ENCODE assay signal across 25 mouse cellular contexts in the genomic region with DNA sequence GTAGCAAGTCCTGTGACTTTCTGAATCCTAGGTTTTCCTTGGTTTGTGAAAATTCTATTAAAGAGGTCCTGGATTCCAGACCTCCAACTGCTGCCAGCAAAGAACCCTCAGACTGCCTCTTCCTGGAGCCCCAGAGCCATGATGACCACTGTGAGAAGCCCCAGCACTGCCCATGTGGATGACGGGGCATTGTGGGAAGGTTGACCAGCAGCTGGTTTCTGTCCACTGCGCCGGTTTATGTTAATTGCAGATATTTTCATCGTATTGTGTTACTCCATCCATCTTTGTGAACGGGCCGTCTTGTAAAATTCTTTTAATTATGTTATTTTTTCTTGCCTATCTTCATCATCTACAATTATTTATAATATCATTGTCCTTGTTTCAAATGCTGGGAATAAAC. TPM values are rescaled to one million over a fixed set of nuclear protein-coding genes. Genes with fewer than 3 reads are reported as not detected.
"Had no signal": no experiment of that assay in that cellular context is flagged by ENCODE, and none has a peak within 500 bp of the region (broad histone marks: within the 10 kb centered on the region; RNA-seq: fewer than 3 reads in every experiment).

No protein-coding gene starts in this region.

- DNase-seq: kidney, adult 11 months; kidney, adult 9 months; layer of hippocampus, adult 9-11 months; liver; right cerebral cortex, adult 18-20 months; right cerebral cortex, postnatal 14 days; right cerebral cortex, postnatal 4 days; thymus, adult 2 months; thymus, postnatal 14 days; thymus, postnatal 4 days had no signal

- H3K27ac ChIP-seq: intestine, embryonic 15.5 days; layer of hippocampus, adult 2 months; limb, embryonic 10.5 days; limb, embryonic 13.5 days; liver, embryonic 12.5 days; liver, embryonic 15.5 days; lung, embryonic 15.5 days; macrophage; midbrain, embryonic 12.5 days; midbrain, embryonic 15.5 days; neural tube, embryonic 12.5 days; neural tube, embryonic 15.5 days; stomach, postnatal 0 days had no signal

- H3K4me3 ChIP-seq: intestine, embryonic 15.5 days; layer of hippocampus, adult 2 months; limb, embryonic 10.5 days; limb, embryonic 13.5 days; liver, embryonic 12.5 days; liver, embryonic 15.5 days; lung, embryonic 15.5 days; midbrain, embryonic 12.5 days; midbrain, embryonic 15.5 days; neural tube, embryonic 12.5 days; neural tube, embryonic 15.5 days had no signal

- ATAC-seq: intestine, embryonic 15.5 days; liver, embryonic 12.5 days; midbrain, embryonic 15.5 days had no signal

- H3K9ac ChIP-seq: intestine, embryonic 15.5 days; limb, embryonic 13.5 days; liver, embryonic 12.5 days; liver, embryonic 15.5 days; lung, embryonic 15.5 days; midbrain, embryonic 12.5 days; midbrain, embryonic 15.5 days; neural tube, embryonic 12.5 days; neural tube, embryonic 15.5 days had no signal

- H3K36me3 ChIP-seq: intestine, embryonic 15.5 days; limb, embryonic 10.5 days; liver, embryonic 15.5 days; lung, embryonic 15.5 days; midbrain, embryonic 12.5 days; midbrain, embryonic 15.5 days; neural tube, embryonic 12.5 days; neural tube, embryonic 15.5 days had no signal

- H3K27me3 ChIP-seq: intestine, embryonic 15.5 days; liver, embryonic 12.5 days; liver, embryonic 15.5 days; lung, embryonic 15.5 days; midbrain, embryonic 12.5 days; midbrain, embryonic 15.5 days; neural tube, embryonic 12.5 days; neural tube, embryonic 15.5 days had no signal

- H3K4me1 ChIP-seq: intestine, embryonic 15.5 days; liver, embryonic 12.5 days; liver, embryonic 15.5 days; midbrain, embryonic 12.5 days; midbrain, embryonic 15.5 days; neural tube, embryonic 12.5 days; neural tube, embryonic 15.5 days had no signal

- H3K4me2 ChIP-seq: intestine, embryonic 15.5 days; limb, embryonic 13.5 days; liver, embryonic 12.5 days; liver, embryonic 15.5 days; midbrain, embryonic 12.5 days; midbrain, embryonic 15.5 days; neural tube, embryonic 12.5 days; neural tube, embryonic 15.5 days had no signal

- H3K9me3 ChIP-seq: intestine, embryonic 15.5 days; limb, embryonic 10.5 days; limb, embryonic 13.5 days; liver, embryonic 12.5 days; liver, embryonic 15.5 days; lung, embryonic 15.5 days; midbrain, embryonic 12.5 days; midbrain, embryonic 15.5 days; neural tube, embryonic 12.5 days; neural tube, embryonic 15.5 days had no signal

RNA-seq across cellular contexts. Expression of a gene that starts 52.6 kb away (rescaled TPM):
- polyA plus RNA-seq: intestine, embryonic 15.5 days; large intestine, adult 2 months; limb, embryonic 10.5 days; limb, embryonic 13.5 days; liver, embryonic 12.5 days; liver, embryonic 15.5 days; lung, embryonic 15.5 days; macrophage; midbrain, embryonic 12.5 days; midbrain, embryonic 15.5 days; neural tube, embryonic 12.5 days; neural tube, embryonic 15.5 days; stomach, embryonic 14.5 days; stomach, postnatal 0 days; thymus, adult 2 months had no signal
